Mouse (Mus musculus) right cerebral cortex, postnatal 10 days (tissue): Measurements from ENCODE around the gene Dzip1.
A peak's percentile ranks its signal among the peaks of the same experiment; 100 is the strongest.

Experiments used
- DNase-seq, 2 experiments: peaks; one replicate each; pipeline ENCODE4 v3.0.0; 2021; ENCODE audit warnings: low spot score in 2 of 2

The Dzip1 gene

DNA sequence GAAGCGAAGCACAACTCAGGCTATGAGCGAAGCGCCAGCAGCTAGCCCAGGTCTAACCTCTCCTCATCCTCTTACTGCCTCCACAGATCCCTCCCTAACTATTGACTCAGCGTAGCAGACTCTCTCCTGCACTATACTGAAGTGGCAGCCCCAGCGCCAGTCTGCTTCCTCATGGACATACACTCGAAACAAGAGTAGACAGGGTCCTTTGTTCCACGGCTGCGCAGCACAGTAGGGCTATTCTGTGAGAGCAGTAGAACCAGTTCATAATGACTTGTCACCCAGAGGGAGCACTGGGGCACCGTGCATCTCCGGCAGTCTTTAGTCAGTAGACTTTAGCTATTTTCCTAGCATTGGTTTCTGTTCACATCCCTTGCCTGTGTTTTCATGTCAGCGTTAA lies 89.1 kb downstream of the Dzip1 start:
- no peak for DNase-seq

DNA sequence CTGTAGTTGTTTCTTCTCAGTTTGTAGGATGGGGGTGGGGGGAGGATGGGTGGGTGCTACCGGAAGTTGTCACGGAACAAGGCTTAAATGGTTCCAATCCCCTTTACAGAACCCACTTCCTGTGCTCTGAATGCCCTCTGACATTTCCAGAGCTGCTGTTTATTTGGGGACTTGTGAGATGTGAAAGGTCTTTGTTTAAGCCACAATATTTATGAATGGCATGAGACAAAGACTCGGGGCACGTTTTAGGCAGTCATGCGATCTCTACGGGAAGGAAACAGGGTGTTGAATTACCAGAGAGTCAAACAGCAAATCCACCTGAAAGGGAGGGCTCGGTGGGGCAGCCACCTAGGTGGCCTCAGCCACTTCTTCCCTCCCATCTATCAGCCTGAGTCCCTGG lies 90.9 kb downstream of the Dzip1 start:
- DNase-seq, result no peak

DNA sequence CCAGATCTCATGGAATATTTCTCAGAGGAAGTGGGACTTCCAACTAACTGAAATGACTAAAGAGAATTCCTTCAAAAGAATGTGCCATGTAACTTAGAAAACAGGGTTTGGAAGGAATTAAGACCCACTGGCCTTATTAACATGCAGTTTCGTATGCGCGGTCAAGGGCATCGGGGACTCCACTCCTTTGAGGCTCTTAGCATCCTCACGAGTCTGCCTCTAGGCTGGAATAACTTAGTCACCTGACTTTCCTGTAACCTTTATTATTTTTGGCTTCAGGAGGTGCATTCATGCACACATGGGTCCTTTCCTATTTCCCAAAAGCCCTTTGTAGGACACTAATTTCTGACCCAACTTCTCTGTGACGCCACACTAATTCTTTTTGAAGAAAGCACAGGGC lies 92.0 kb downstream of the Dzip1 start:
- no peak for DNase-seq

DNA sequence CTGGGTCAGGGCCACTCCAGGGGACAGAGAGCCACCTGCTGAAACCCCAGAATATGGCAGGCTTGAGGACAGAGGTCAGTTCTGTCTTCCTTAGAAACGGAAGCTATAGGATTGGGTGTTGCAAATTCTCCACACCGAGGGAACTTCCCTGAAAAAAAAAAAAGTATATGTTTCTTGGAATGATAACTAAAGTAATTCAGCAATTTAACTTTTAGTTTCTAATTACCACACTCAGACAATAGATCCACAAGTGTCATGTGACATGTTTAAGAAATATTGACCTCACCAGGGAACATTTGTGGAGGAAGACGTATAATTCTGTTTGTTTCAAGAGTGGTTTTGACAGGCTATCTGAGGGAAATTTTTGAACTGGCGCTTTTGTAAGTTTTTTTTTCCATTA lies 93.7 kb downstream of the Dzip1 start:
- no peak for DNase-seq

DNA sequence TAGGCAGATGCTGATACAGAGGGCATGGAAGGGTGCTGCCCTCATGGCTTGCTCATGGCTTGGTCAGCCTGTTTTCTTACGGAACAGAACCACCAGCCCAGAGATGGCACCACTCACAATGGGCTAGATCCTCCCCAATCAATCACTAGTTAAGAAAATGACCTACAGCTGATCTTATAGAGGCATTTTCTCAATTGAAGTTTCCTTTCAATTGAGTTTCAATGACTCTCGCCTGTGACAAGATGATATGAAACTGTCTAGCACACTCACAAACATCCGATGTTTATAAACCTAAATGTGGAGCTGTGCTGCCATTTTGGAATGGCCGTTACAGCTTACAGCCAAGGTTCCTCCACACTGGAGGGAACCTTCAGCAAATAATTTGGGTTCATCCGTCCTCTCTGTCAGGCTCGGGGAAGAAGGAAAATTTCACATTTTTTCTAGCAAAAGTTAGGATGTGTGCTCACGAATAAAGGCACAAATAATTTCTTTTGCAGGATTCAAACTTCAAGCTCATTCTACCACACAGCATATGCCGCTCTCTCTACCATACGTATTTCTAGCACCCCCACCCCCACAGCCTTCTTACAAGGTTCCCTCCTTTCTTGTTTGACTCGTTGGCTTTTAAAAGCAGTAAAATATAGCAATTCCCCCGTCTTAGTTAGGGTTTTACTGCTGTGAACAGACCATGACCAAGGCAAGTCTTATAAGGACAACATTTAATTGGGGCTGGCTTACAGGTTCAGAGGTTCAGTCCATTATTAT lies 95.7 kb downstream of the Dzip1 start:
- DNase-seq, result no peak

DNA sequence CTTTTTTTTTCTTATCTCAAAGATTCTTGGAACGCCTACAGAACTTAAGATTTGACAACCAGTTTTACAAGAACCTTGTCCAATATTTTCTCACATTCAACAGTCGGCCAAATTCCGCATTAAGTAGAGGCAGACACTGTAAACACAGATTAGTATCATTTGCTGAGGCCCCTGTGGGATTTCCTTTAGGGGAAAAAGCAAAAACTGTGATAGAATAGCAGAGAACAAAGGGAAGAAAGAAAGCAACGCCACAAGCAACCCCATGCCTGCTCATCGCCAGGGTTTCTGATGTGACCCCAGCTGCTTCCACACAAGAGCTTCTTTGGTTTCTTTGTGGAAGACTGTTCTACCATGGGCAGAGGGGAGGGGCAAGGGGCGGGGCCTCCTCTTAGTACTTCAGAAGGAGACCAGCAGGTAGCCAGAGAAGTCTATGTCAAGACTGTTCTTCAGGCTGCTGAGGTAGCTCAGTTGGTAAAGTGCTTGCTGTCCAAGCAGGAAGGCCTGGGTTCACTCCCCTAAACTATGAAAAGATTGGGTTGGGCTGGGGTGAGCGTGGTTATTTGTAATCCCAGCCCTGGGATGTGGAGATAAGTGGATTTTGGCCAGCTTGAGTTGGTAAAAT lies 97.9 kb downstream of the Dzip1 start:
- no peak for DNase-seq

DNA sequence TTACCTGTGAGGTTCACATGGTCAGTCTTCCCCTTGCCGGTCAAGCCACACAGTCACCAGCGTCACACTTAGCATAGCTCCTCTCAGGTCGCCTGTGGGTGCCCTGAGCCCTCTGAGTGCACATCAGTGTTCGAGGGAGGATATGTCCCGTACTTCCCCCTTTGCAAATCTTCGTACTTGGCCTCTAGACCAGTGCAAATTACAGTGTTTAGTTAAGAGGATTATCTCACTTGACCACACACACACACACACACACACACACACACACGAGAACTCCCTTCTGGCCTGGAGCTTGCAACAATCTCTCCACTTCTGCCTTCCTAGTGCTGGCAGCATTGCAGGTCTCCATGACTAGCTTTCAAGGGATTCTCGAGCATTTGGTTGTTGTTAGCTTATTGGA lies 98.9 kb downstream of the Dzip1 start:
- peak in 1 of 2 experiments; percentile 42 for DNase-seq
